Comparison of ENCODE assay signal across 9 mouse cellular contexts in genomic region chr5:150578613-150579171, GRCm38 (mm10). TPM values are rescaled to one million over a fixed set of nuclear protein-coding genes. Genes with fewer than 3 reads are reported as not detected.
DNase-seq lines count a peak whose midpoint lies in the region; ATAC-seq lines count a peak whose summit lies in the region.
"Had no signal": no experiment of that assay in that cellular context is flagged by ENCODE, and none has a peak within 500 bp of the region (broad histone marks: within the 10 kb centered on the region; RNA-seq: fewer than 3 reads in every experiment).

No protein-coding gene starts in this region.

- peak; percentile 13 for DNase-seq in kidney, postnatal 10 days
- no peak for DNase-seq in kidney, postnatal 36 days
- DNase-seq in NIH3T3 (ENCODE audit: low read depth) = peak; percentile 87
- DNase-seq in retina, postnatal 1 day = no peak
- DNase-seq: adrenal gland, postnatal 36 days; cerebellum, postnatal 14 days had no signal

- ATAC-seq in erythroid progenitor cell, adult 5-6 weeks (replicated peaks; ENCODE audit: low FRiP score, poor library complexity, severe bottlenecking) = peak; percentile 87
- ATAC-seq in megakaryocyte progenitor cell, adult 5-6 weeks (replicated peaks; ENCODE audit: poor library complexity) = peak; percentile 67
- no peak for ATAC-seq in inflammation-experienced regulatory T-cells, adult 6 months

RNA-seq across cellular contexts. Expression of gene N4bp2l1, which starts 18.3 kb away (rescaled TPM):
- 10.5 and 15.9 TPM in 2 replicates for total RNA-seq in erythroid progenitor cell, adult 5-6 weeks (2015; ENCODE audit: low replicate concordance)
- total RNA-seq in erythroid progenitor cell, adult 5-6 weeks (2017; ENCODE audit: low replicate concordance) = 11.7 and 17.5 TPM in 2 replicates
- total RNA-seq in megakaryocyte progenitor cell, adult 5-6 weeks (2015) = 22.3 and 28.9 TPM in 2 replicates
- 27.4 and 27.6 TPM in 2 replicates for total RNA-seq in megakaryocyte progenitor cell, adult 5-6 weeks (2017)
- 10 to 100 TPM; 46.9 to 61.2 (median 57.9) TPM for polyA plus RNA-seq in inflammation-experienced regulatory T-cells, adult 6 months (2017; shearing (Covaris generic))

RNA-seq across cellular contexts. Expression of gene Brca2, which starts 56.3 kb away (rescaled TPM):
- 141 and 238 TPM in 2 replicates for total RNA-seq in erythroid progenitor cell, adult 5-6 weeks (2015; ENCODE audit: low replicate concordance)
- total RNA-seq in erythroid progenitor cell, adult 5-6 weeks (2017; ENCODE audit: low replicate concordance) = 172 and 270 TPM in 2 replicates
- total RNA-seq in megakaryocyte progenitor cell, adult 5-6 weeks (2015) = 36.1 and 52.9 TPM in 2 replicates
- 37.4 and 45.7 TPM in 2 replicates for total RNA-seq in megakaryocyte progenitor cell, adult 5-6 weeks (2017)
- 1 to 10 TPM; 7.1 to 9.2 (median 8.4) TPM for polyA plus RNA-seq in inflammation-experienced regulatory T-cells, adult 6 months (2017; shearing (Covaris generic))

Comparison
In these comparisons a context has a peak if more than half of its experiments do, and no peak if none do; other contexts are left out.
1. DNase-seq: peak in kidney, postnatal 10 days (single experiment) and NIH3T3 (single experiment); none in kidney, postnatal 36 days (0 of 2) and retina, postnatal 1 day (single experiment).